Mouse (Mus musculus) megakaryocyte, adult 5-6 weeks (primary cell): ENCODE measurements around the gene Usp2. TPM values are rescaled to one million over a fixed set of nuclear protein-coding genes. Genes with fewer than 3 reads are reported as not detected.

ENCODE experiments used
- ATAC-seq: 2 replicates; pipeline ENCODE4 v1.8.0; 2016; ENCODE audit warnings: mild to moderate bottlenecking, inconsistent platforms; ENCODE audit not compliant: poor library complexity, severe bottlenecking
- total RNA-seq, 2 experiments: library from RNA; stranded (forward) in 1 of 2; stranded (reverse) in 1 of 2; fragments of 153-499, 151-499 nt in 1 of 2; fragments of 221-1000, 200-1000 nt in 1 of 2; gene quantifications; 2 replicates each; pipeline versions ENCODE4 v1.2.3 to v1.2.4; 2015 to 2017

Gene Usp2
- total RNA-seq, 2 experiments from 2014 or later: 1.3 to 4.5 TPM

DNA sequence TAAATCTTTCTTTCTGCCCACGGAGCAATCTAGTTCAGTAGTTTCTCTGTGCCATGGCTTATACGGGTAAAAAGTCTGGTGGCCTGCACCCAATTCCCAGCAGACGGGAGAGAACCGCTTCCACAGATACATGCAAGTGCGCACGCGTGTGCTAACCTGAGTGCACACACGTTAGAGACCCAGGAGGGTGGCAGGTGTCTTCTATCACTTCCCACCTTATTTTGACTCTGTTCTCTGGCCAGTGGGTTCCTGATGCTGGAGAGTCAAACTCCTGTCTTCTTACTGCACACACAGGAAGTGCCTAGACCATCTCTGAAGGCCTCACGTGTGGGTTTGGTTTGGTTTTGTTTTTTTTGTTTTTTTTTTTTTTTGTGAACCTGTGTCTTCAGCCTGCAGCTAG is 48.8 kb downstream of the Usp2 start:
- no peak for ATAC-seq

- no peak for ATAC-seq
These were observed 49.4 kb downstream of the Usp2 start for GRCm38 (mm10) chr9:44116182-44116581.

- ATAC-seq: peak; percentile 43; the same call in 1 of the 2 replicates
These were observed 52.2 kb downstream of the Usp2 start for GRCm38 (mm10) chr9:44119011-44119410.

DNA sequence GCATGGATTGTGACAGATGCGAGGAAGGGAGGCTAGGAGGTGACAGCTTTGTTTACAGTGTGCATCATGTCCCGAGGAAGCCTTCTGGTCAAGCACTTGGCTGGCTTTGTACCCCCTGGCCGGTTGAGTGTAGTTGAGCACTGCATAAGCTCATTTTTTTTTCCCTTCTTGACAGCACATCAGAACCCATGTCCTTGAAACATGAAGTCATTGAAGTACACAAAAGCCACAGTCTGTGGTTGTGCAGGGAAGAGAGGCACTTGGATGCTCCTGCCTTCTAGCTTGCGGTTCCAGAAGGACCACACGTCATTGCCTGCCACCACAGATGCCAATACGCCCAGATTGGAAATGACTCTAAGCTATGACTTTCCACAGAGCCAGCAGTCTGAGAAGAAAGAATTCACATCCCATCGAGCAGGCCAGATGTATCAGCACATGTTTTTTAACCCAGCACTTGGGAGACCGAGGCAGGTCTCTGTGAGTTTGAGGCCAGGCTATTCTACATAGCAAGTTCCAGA is 53.2 kb downstream of the Usp2 start:
- no peak for ATAC-seq

- peak; percentile 36; the same call in 1 of the 2 replicates for ATAC-seq
These were observed 57.5 kb downstream of the Usp2 start for GRCm38 (mm10) chr9:44124317-44124716.

- ATAC-seq: no peak
These were observed 58.2 kb downstream of the Usp2 start for GRCm38 (mm10) chr9:44125026-44125425.

- ATAC-seq: peak; percentile 70
These were observed 59.0 kb downstream of the Usp2 start for GRCm38 (mm10) chr9:44125546-44126428.

DNA sequence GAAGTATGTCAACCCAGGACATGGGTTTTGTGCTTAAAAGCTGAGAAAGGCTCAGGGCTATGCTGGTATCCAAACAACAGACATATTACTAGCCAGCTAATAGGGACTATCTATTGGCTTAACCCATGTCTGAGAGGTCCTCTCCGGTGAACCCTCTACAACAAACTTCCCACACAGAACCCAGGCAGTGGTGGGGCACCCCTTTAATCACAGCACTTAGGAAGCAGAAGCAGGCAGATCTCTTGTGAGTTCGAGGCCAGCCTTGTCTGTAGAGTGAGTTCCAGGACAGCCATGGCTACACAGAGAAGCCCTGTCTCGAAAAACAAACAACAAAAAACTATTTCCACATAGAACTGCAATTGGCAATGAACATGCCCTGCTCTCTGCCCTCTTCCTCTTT is 59.9 kb downstream of the Usp2 start:
- ATAC-seq: no peak; the same call in 1 of the 2 replicates

DNA sequence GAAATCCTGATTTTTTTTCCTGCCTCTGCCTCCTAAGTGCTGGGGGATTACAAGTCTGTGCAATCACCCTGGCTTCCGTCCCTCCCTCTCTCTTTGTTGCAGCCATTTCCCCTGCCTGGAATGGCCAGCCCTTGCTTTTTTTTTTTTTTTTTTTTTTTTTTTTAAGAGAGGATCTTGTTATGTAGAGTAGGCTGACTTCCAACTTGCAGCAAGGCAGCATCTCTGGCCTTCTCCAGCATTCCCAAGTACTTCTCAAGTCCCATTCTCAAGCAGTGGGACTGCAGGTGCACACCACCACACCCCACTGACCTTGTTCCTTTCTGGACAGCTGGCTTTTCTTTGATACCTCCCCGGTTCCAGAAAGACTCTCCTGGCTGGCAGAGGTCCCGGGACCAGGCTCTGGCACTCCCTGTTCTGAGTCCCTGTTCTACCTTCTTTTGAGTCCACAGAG is 60.6 kb downstream of the Usp2 start:
- ATAC-seq: no peak

- no peak for ATAC-seq
These were observed 62.8 kb downstream of the Usp2 start for GRCm38 (mm10) chr9:44129633-44130032.

DNA sequence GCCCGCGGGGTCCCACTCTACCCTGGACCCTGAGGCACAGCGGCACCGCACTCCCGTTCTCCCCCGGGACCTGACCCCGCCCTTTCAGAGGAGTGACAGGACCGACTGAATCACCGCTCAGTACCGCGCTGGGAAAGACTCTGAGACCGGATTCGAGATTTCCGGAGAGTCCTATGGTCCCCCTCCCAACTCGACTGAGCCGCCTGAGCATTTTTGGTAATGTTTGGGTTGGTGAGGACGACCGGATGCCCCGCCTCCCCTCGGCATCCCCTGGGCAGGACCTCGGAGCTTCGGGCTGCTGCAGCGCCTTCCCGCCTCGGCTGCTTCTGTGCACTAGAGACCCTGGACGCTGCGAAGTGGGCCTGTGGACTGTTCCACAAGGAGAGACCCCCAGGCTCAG is 63.2 kb downstream of the Usp2 start:
- peak; percentile 49 for ATAC-seq

GRCm38 (mm10) chr9:44130581-44131275 is 63.9 kb downstream of the Usp2 start:
- no peak for ATAC-seq

GRCm38 (mm10) chr9:44131276-44131590 is 64.4 kb downstream of the Usp2 start:
- ATAC-seq: no peak

DNA sequence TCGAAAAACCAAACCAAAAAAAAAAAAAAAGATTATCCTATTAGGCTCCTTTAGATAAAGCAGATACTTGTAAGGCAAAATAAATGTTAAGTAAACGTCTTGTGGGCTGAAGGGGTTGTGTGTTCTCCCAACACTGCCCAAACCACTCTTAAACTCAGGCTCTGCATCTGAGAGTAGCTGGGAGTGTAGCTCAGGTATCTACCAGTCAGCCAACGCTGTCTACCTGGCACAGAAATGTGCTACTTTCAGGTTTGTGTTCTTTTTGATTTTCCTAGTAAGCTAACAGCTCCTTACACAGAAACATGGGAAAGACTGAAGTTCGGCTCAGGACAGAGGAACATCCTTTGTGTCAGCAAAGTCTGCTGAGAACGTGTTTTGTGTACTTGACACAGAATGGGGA is 65.4 kb downstream of the Usp2 start:
- no peak for ATAC-seq

- ATAC-seq: no peak
These were observed 66.5 kb downstream of the Usp2 start for GRCm38 (mm10) chr9:44133287-44133686.

- ATAC-seq: peak; percentile 17; the same call in 1 of the 2 replicates
These were observed 67.5 kb downstream of the Usp2 start, which contains the start of gene Mcam for GRCm38 (mm10) chr9:44134101-44134850. Gene Mcam (plus strand): TSS chr9:44134469.

- ATAC-seq: peak; percentile 36; the same call in 1 of the 2 replicates
These were observed 68.3 kb downstream of the Usp2 start for GRCm38 (mm10) chr9:44134851-44135730.

GRCm38 (mm10) chr9:44135731-44136411 is 69.0 kb downstream of the Usp2 start:
- ATAC-seq: no peak

- ATAC-seq: no peak
These were observed 71.0 kb downstream of the Usp2 start for GRCm38 (mm10) chr9:44137846-44138245.
